Mouse (Mus musculus): ENCODE measurements around the gene Cpa1.

GRCm38 (mm10) chr6:30678482-30678881 lies 39.5 kb downstream of the Cpa1 start:
- TF ChIP-seq CTCF (IDR thresholded peaks at IDR 0.05; ENCODE audit: low read depth) (no peak), EP300 (IDR thresholded peaks at IDR 0.05; ENCODE audit: low read depth) (no peak)

Measured in liver, postnatal 0 days (tissue).